Mouse (Mus musculus): ENCODE data around the gene Wrap73.

GRCm38 (mm10) chr4:154093210-154093609 is 49.0 kb upstream of the Wrap73 start:
- TF ChIP-seq POLR2A (IDR thresholded peaks at IDR 0.05; ENCODE audit: insufficient read depth, low read depth, low read length) (no peak), CTCF (IDR thresholded peaks at IDR 0.05; ENCODE audit: insufficient read depth, low read depth, low read length) (peak; percentile 61; the same call in 1 of the 2 replicates)

Measured in olfactory bulb, adult 2 months (tissue).